Mouse (Mus musculus): ENCODE results near the gene Rbbp6. TPM values are rescaled to one million over a fixed set of nuclear protein-coding genes. Genes with fewer than 3 reads are reported as not detected.

Gene Rbbp6
- polyA plus RNA-seq (2012; fragmentation: generic; extraction: Trizol) = 9.8 TPM

DNA sequence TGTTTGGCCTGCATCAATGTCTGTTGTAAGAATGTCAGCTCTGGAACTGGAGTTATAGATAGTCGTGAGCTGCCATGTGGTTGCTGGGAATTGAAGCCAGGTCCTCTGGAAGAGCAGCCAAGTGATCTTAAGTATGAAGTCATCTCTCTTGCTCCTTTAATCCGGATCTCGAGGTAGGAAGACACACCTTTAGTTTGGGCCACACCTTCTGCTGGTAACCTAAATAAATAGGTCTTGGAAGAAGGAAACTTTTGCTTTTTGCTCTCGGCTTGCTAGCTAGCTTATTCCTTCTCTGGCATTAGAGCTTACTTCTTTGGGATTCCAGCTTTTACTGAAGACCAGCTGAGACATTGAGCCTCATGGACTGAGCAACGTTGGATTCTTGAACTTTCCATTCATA lies at the start of gene Rbbp6:
TSS of gene Rbbp6 (plus strand) at position 301 of the 400 bp plus-strand sequence.
- H3K4me2 ChIP-seq (ENCODE audit: low read depth) = no peak within 1 kb of the TSS
- no peak within 1 kb of the TSS for H3ac ChIP-seq (ENCODE audit: control insufficient read depth, insufficient read length)
- TF ChIP-seq MAX (IDR thresholded peaks at IDR 0.05; ENCODE audit: low read depth) (no peak), TCF12 (IDR thresholded peaks at IDR 0.05; ENCODE audit: insufficient read depth, poor library complexity, severe bottlenecking) (no peak), TCF3 (IDR thresholded peaks at IDR 0.05; ENCODE audit: insufficient read length, low read depth) (no peak), E2F4 (IDR thresholded peaks at IDR 0.05; ENCODE audit: insufficient read depth) (no peak), POLR2A (IDR thresholded peaks at IDR 0.05; ENCODE audit: insufficient read length, low read depth) (no peak), CEBPB (IDR thresholded peaks at IDR 0.05; ENCODE audit: insufficient read depth, poor library complexity, severe bottlenecking) (no peak), SRF (IDR thresholded peaks at IDR 0.05; ENCODE audit: control insufficient read depth, insufficient read length, low read depth) (no peak), MYOG (IDR thresholded peaks at IDR 0.05; ENCODE audit: control insufficient read depth in 1 of 3, insufficient read depth in 1 of 3, insufficient read length in 2 of 3, low read depth in 2 of 3) (no peak), POLR2AphosphoS2 (IDR thresholded peaks at IDR 0.05; ENCODE audit: insufficient read length, low read depth) (no peak), REST (IDR thresholded peaks at IDR 0.05; ENCODE audit: insufficient read depth, insufficient read length) (no peak), MYOD1 (IDR thresholded peaks at IDR 0.05; ENCODE audit: control insufficient read depth in 1 of 3, insufficient read length in 2 of 3, low read depth in 2 of 3) (no peak), USF1 (IDR thresholded peaks at IDR 0.05; ENCODE audit: low read depth) (no peak)
- H3K4me3 ChIP-seq = no peak within 1 kb of the TSS
- H3K27me3 ChIP-seq (ENCODE audit: control insufficient read depth, insufficient read depth, insufficient read length) = no peaks in the 10 kb centered on the region
- H3K36me3 ChIP-seq (ENCODE audit: control insufficient read depth, insufficient read depth) = no peaks in the 10 kb centered on the region
- H3K79me2 ChIP-seq (ENCODE audit: control insufficient read depth, insufficient read depth) = peaks cover 7% of the 10 kb centered on the region

GRCm38 (mm10) chr7:122919728-122920582 lies 45.5 kb upstream of the Rbbp6 start:
- Histone ChIP-seq H3K79me2 (ENCODE audit: control insufficient read depth, insufficient read depth) (no peaks in the 10 kb centered on the region), H3K27me3 (ENCODE audit: control insufficient read depth, insufficient read depth, insufficient read length) (no peaks in the 10 kb centered on the region), H3K4me3 (no peak overlapping the region), H3K4me2 (ENCODE audit: low read depth) (no peak overlapping the region), H3ac (ENCODE audit: control insufficient read depth, insufficient read length) (no peak overlapping the region), H3K36me3 (ENCODE audit: control insufficient read depth, insufficient read depth) (no peaks in the 10 kb centered on the region)
- no peak for TF ChIP-seq E2F4 (IDR thresholded peaks at IDR 0.05; ENCODE audit: insufficient read depth)
- no peak for TF ChIP-seq TCF12 (IDR thresholded peaks at IDR 0.05; ENCODE audit: insufficient read depth, poor library complexity, severe bottlenecking)

- no peaks in the 10 kb centered on the region for H3K79me2 ChIP-seq (ENCODE audit: control insufficient read depth, insufficient read depth)
- TF ChIP-seq MAX (IDR thresholded peaks at IDR 0.05; ENCODE audit: low read depth) (no peak), CEBPB (IDR thresholded peaks at IDR 0.05; ENCODE audit: insufficient read depth, poor library complexity, severe bottlenecking) (no peak), POLR2A (IDR thresholded peaks at IDR 0.05; ENCODE audit: insufficient read length, low read depth) (no peak), USF1 (IDR thresholded peaks at IDR 0.05; ENCODE audit: low read depth) (no peak), POLR2AphosphoS2 (IDR thresholded peaks at IDR 0.05; ENCODE audit: insufficient read length, low read depth) (no peak), TCF3 (IDR thresholded peaks at IDR 0.05; ENCODE audit: insufficient read length, low read depth) (no peak), REST (IDR thresholded peaks at IDR 0.05; ENCODE audit: insufficient read depth, insufficient read length) (no peak), MYOD1 (IDR thresholded peaks at IDR 0.05; ENCODE audit: control insufficient read depth in 1 of 3, insufficient read length in 2 of 3, low read depth in 2 of 3) (no peak), MYOG (IDR thresholded peaks at IDR 0.05; ENCODE audit: control insufficient read depth in 1 of 3, insufficient read depth in 1 of 3, insufficient read length in 2 of 3, low read depth in 2 of 3) (no peak), E2F4 (IDR thresholded peaks at IDR 0.05; ENCODE audit: insufficient read depth) (no peak), SRF (IDR thresholded peaks at IDR 0.05; ENCODE audit: control insufficient read depth, insufficient read length, low read depth) (no peak), TCF12 (IDR thresholded peaks at IDR 0.05; ENCODE audit: insufficient read depth, poor library complexity, severe bottlenecking) (no peak)
- no peaks in the 10 kb centered on the region for H3K36me3 ChIP-seq (ENCODE audit: control insufficient read depth, insufficient read depth)
- no peak overlapping the region for H3K4me2 ChIP-seq (ENCODE audit: low read depth)
- no peaks in the 10 kb centered on the region for H3K27me3 ChIP-seq (ENCODE audit: control insufficient read depth, insufficient read depth, insufficient read length)
- H3ac ChIP-seq (ENCODE audit: control insufficient read depth, insufficient read length) = no peak overlapping the region
- no peak overlapping the region for H3K4me3 ChIP-seq
These were observed 43.9 kb upstream of the Rbbp6 start for GRCm38 (mm10) chr7:122921537-122921936.

- H3K79me2 ChIP-seq (ENCODE audit: control insufficient read depth, insufficient read depth) = no peaks in the 10 kb centered on the region
- no peak overlapping the region for H3ac ChIP-seq (ENCODE audit: control insufficient read depth, insufficient read length)
- peaks cover 4% of the 10 kb centered on the region for H3K27me3 ChIP-seq (ENCODE audit: control insufficient read depth, insufficient read depth, insufficient read length)
- H3K4me2 ChIP-seq (ENCODE audit: low read depth) = no peak overlapping the region
- TF ChIP-seq TCF12 (IDR thresholded peaks at IDR 0.05; ENCODE audit: insufficient read depth, poor library complexity, severe bottlenecking) (no peak), POLR2A (IDR thresholded peaks at IDR 0.05; ENCODE audit: insufficient read length, low read depth) (no peak), SRF (IDR thresholded peaks at IDR 0.05; ENCODE audit: control insufficient read depth, insufficient read length, low read depth) (no peak), POLR2AphosphoS2 (IDR thresholded peaks at IDR 0.05; ENCODE audit: insufficient read length, low read depth) (no peak), MAX (IDR thresholded peaks at IDR 0.05; ENCODE audit: low read depth) (no peak)
- H3K4me3 ChIP-seq = no peak overlapping the region
- no peaks in the 10 kb centered on the region for H3K36me3 ChIP-seq (ENCODE audit: control insufficient read depth, insufficient read depth)
These were observed 41.2 kb upstream of the Rbbp6 start for GRCm38 (mm10) chr7:122924256-122924655.

DNA sequence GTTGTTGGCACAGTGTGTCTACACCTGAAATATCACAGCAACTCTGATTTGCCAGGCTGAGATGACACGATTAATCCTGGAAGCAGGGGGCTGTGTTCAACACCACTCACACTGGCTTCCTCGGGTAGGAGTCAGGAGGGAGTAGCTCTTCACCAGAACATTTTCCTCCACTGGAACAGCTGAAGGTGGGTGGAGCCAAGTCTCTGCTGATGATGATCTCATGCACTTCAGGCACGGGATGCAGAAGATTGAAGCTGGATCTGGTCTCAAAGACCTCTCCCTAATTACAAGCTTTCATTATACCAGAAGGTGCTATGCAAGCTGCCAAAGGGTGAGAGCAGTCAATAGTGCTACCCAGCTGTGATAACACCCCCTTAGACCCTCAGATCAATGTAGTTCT lies 35.0 kb upstream of the Rbbp6 start:
- Histone ChIP-seq H3K4me2 (ENCODE audit: low read depth) (peak overlapping the region; percentile 56), H3K4me3 (no peak overlapping the region), H3K27me3 (ENCODE audit: control insufficient read depth, insufficient read depth, insufficient read length) (peaks cover 4% of the 10 kb centered on the region), H3K36me3 (ENCODE audit: control insufficient read depth, insufficient read depth) (no peaks in the 10 kb centered on the region), H3ac (ENCODE audit: control insufficient read depth, insufficient read length) (no peak overlapping the region), H3K79me2 (ENCODE audit: control insufficient read depth, insufficient read depth) (no peaks in the 10 kb centered on the region)
- TF ChIP-seq REST (IDR thresholded peaks at IDR 0.05; ENCODE audit: insufficient read depth, insufficient read length) (no peak), E2F4 (IDR thresholded peaks at IDR 0.05; ENCODE audit: insufficient read depth) (no peak), POLR2AphosphoS2 (IDR thresholded peaks at IDR 0.05; ENCODE audit: insufficient read length, low read depth) (no peak), TCF3 (IDR thresholded peaks at IDR 0.05; ENCODE audit: insufficient read length, low read depth) (no peak), TCF12 (IDR thresholded peaks at IDR 0.05; ENCODE audit: insufficient read depth, poor library complexity, severe bottlenecking) (no peak), POLR2A (IDR thresholded peaks at IDR 0.05; ENCODE audit: insufficient read length, low read depth) (no peak), SRF (IDR thresholded peaks at IDR 0.05; ENCODE audit: control insufficient read depth, insufficient read length, low read depth) (no peak), USF1 (IDR thresholded peaks at IDR 0.05; ENCODE audit: low read depth) (no peak), MYOG (IDR thresholded peaks at IDR 0.05; ENCODE audit: control insufficient read depth in 1 of 3, insufficient read depth in 1 of 3, insufficient read length in 2 of 3, low read depth in 2 of 3) (no peak), MYOD1 (IDR thresholded peaks at IDR 0.05; ENCODE audit: control insufficient read depth in 1 of 3, insufficient read length in 2 of 3, low read depth in 2 of 3) (no peak)
